8 mouse cellular contexts compared by ENCODE assay signal in the genomic region with DNA sequence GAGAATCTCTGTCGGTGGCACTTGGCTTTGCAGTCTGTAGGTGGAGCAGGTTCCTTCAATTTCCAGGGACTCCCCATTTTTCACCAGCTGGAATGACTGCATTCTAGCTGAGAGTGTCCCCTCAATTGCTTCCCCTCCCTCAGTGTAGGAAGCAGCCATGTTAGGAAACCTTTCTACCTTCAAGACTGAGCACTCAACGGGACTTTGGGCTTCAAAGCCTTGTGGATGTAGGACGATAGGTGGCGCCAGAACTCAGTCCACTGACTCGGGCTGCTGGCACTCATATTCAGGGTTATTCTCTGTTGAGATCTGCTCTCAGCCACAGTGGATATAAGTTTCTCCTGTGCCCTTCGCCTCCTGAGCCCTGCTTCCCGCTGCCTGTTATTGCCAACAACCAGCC. TPM values are rescaled to one million over a fixed set of nuclear protein-coding genes. Genes with fewer than 3 reads are reported as not detected.
DNase-seq lines count a peak whose midpoint lies in the region; ATAC-seq and TF ChIP-seq lines count a peak whose summit lies in the region.
"Had no signal": no experiment of that assay in that cellular context is flagged by ENCODE, and none has a peak within 500 bp of the region (broad histone marks: within the 10 kb centered on the region; RNA-seq: fewer than 3 reads in every experiment).

No protein-coding gene starts in this region.

- intact Hi-C loops in left cerebral cortex, adult 2 months (cut with DNase I), result loop anchor here (1.0 kb wide), 1 partner anchor 632 kb away; no protein-coding TSS in a partner anchor

- no peaks in the 10 kb centered on the region for H3K9me3 ChIP-seq in midbrain, embryonic 13.5 days
- H3K9me3 ChIP-seq: liver, embryonic 13.5 days had no signal

- no peaks in the 10 kb centered on the region for H3K36me3 ChIP-seq in midbrain, embryonic 13.5 days
- H3K36me3 ChIP-seq: liver, embryonic 13.5 days had no signal

- H3K9ac ChIP-seq in midbrain, embryonic 13.5 days (replicated peaks), result no peak overlapping the region
- H3K9ac ChIP-seq: liver, embryonic 13.5 days had no signal

- no peaks in the 10 kb centered on the region for H3K27me3 ChIP-seq in midbrain, embryonic 13.5 days
- H3K27me3 ChIP-seq: liver, embryonic 13.5 days had no signal

- H3K27ac ChIP-seq in left cerebral cortex, adult 2 months, result no peak overlapping the region
- no peak overlapping the region for H3K27ac ChIP-seq in midbrain, embryonic 13.5 days
- H3K27ac ChIP-seq: liver, embryonic 13.5 days had no signal

- no peaks in the 10 kb centered on the region for H3K4me1 ChIP-seq in midbrain, embryonic 13.5 days (replicated peaks)
- H3K4me1 ChIP-seq: liver, embryonic 13.5 days had no signal

- DNase-seq in ZHBTc4 (ENCODE audit: low read depth, low spot score), result peak; percentile 84
- DNase-seq in cerebellum, adult 8-10 months, result peak; percentile 58
- DNase-seq in frontal cortex, postnatal 10 days (ENCODE audit: low spot score in 2 of 2), result peak; percentile 32 to 59
- DNase-seq in left cerebral cortex, adult 2 months (ENCODE audit: extremely low spot score in 1 of 2, low spot score in 2 of 2), result peak; percentile 64 to 82
- peak; percentile 17 to 25 for DNase-seq in spleen, postnatal 36 days (ENCODE audit: low spot score in 2 of 2)
- DNase-seq: liver, embryonic 13.5 days had no signal

- peak; percentile 83 for TF ChIP-seq CTCF in left cerebral cortex, adult 2 months (IDR thresholded peaks at IDR 0.05)

- H3K4me3 ChIP-seq in left cerebral cortex, adult 2 months, result no peak overlapping the region
- H3K4me3 ChIP-seq in midbrain, embryonic 13.5 days (replicated peaks), result no peak overlapping the region
- H3K4me3 ChIP-seq: liver, embryonic 13.5 days had no signal

- peak; percentile 58 for ATAC-seq in inflammation-experienced regulatory T-cells, adult 6 months
- peak; percentile 70 for ATAC-seq in midbrain, embryonic 13.5 days

- WGBS in midbrain, embryonic 13.5 days, result 26% methylated on average over 7 of the region's 7 CpGs

- H3K4me2 ChIP-seq in midbrain, embryonic 13.5 days (replicated peaks), result no peak overlapping the region
- H3K4me2 ChIP-seq: liver, embryonic 13.5 days had no signal

RNA-seq across cellular contexts. Expression of gene Gja1, which starts 8.1 kb away (rescaled TPM):
- under 1 TPM; 0.18 to 0.59 (median 0.30) TPM for polyA plus RNA-seq in inflammation-experienced regulatory T-cells, adult 6 months (2017; shearing (Covaris generic))
- total RNA-seq in left cerebral cortex, adult 2 months (2021), result 100 to 1,000 TPM; 179 to 193 TPM
- 80.5 and 86.7 TPM in 2 replicates for polyA plus RNA-seq in midbrain, embryonic 13.5 days (2015; fragmentation: Nextera tagmentation; extraction: Ambion mirVana)

Comparison
In these comparisons a context has a peak if more than half of its experiments do, and no peak if none do; other contexts are left out.
1. DNase-seq: peak in every context shown above with its lines; median percentile 84 in ZHBTc4; 73 in left cerebral cortex, adult 2 months; 58 in cerebellum, adult 8-10 months; 46 in frontal cortex, postnatal 10 days; 21 in spleen, postnatal 36 days.
2. RNA of gene Gja1, which starts 8.1 kb away (polyA plus RNA-seq): 80.5 to 86.7 TPM in midbrain, embryonic 13.5 days; 0.18 to 0.59 TPM in inflammation-experienced regulatory T-cells, adult 6 months; every median in the first group is over 10 times any median in the second.